Mouse (Mus musculus) neural tube, embryonic 11.5 days (tissue): ENCODE measurements around the gene Nrarp. TPM values are rescaled to one million over a fixed set of nuclear protein-coding genes. Genes with fewer than 3 reads are reported as not detected.

Experiments used
- ATAC-seq: fragments of 200-750 bp; cut with Nextera tagmentation; 2 replicates; pipeline ENCODE4 v1.8.0; 2017; ENCODE audit warnings: moderate number of reproducible peaks, mild to moderate bottlenecking, moderate TSS enrichment, moderate library complexity; ENCODE audit not compliant: insufficient read depth, low FRiP score, low TSS enrichment
- DNase-seq: peaks from one replicate; pipeline ENCODE4 v3.0.0-alpha.2; 2015; ENCODE audit warnings: low spot score
- H3K27ac ChIP-seq: fragments of 300-500 bp; sonication (generic); 2 replicates; pipeline ENCODE4 v1.5.1; 2014; ENCODE audit warnings: low read depth, mild to moderate bottlenecking, low read length
- H3K27me3 ChIP-seq: fragments of 300-500 bp; sonication (generic); 2 replicates; pipeline ENCODE4 v1.6.1; 2014; ENCODE audit warnings: mild to moderate bottlenecking, low read length, mixed read lengths; ENCODE audit not compliant: control insufficient read depth, insufficient read depth
- H3K36me3 ChIP-seq: fragments of 300-500 bp; sonication (generic); 2 replicates; pipeline ENCODE4 v1.6.1; 2014; ENCODE audit warnings: mild to moderate bottlenecking, low read length, moderate library complexity, mixed read lengths; ENCODE audit not compliant: control insufficient read depth, insufficient read depth
- H3K4me1 ChIP-seq: fragments of 300-500 bp; sonication (generic); 2 replicates; pipeline ENCODE4 v1.6.1; 2014; ENCODE audit warnings: low read length, mixed read lengths; ENCODE audit not compliant: control insufficient read depth, insufficient read depth
- H3K4me2 ChIP-seq: fragments of 300-500 bp; sonication (generic); 2 replicates; pipeline ENCODE4 v1.6.1; 2014; ENCODE audit warnings: low read depth, mild to moderate bottlenecking, moderate library complexity
- H3K4me3 ChIP-seq: fragments of 300-500 bp; sonication (generic); 2 replicates; pipeline ENCODE4 v1.5.1; 2014; ENCODE audit warnings: low read depth, low read length
- H3K9ac ChIP-seq: fragments of 300-500 bp; sonication (generic); 2 replicates; pipeline ENCODE4 v1.6.1; 2014; ENCODE audit warnings: mild to moderate bottlenecking, low read length
- H3K9me3 ChIP-seq: fragments of 300-500 bp; sonication (generic); 2 replicates; pipeline ENCODE4 v1.6.1; 2016; ENCODE audit warnings: low read length; ENCODE audit not compliant: control insufficient read depth
- WGBS: fragments of 180-500 bp; shearing (Covaris S2); extraction: QIAGEN DNeasy Blood & Tissue Kit; methylation state at CpG from one replicate; pipeline ENCODE4 v1.1.7; 2014; 5-methylcytosine and 5-hydroxymethylcytosine counted together
- polyA plus RNA-seq: library from polyadenylated mRNA; unstranded; fragments of >200 nt; fragmentation: Nextera tagmentation; extraction: Ambion mirVana; gene quantifications from 2 replicates; pipeline ENCODE4 v1.2.1, GENCODE M21; 2014

The Nrarp gene
- polyA plus RNA-seq, 1 experiment from 2014 or later, result 57.8 TPM

GRCm38 (mm10) chr2:25184496-25184895 lies 3.9 kb downstream of the Nrarp start:
- peak overlapping the region; percentile 83 for H3K4me2 ChIP-seq
- H3K27me3 ChIP-seq, result peaks cover 1% of the 10 kb centered on the region; the same call in 1 of the 2 replicates
- WGBS, result 91% methylated on average over 7 of the region's 7 CpGs
- H3K36me3 ChIP-seq, result no peaks in the 10 kb centered on the region
- no peak for DNase-seq
- no peak for ATAC-seq
- no peaks in the 10 kb centered on the region for H3K9me3 ChIP-seq
- no peak overlapping the region for H3K9ac ChIP-seq
- H3K4me3 ChIP-seq, result peak overlapping the region; percentile 80; the same call in 1 of the 2 replicates
- peaks cover 26% of the 10 kb centered on the region for H3K4me1 ChIP-seq
- peak overlapping the region; percentile 96 for H3K27ac ChIP-seq

GRCm38 (mm10) chr2:25185625-25186574 lies 5.3 kb downstream of the Nrarp start:
- H3K9ac ChIP-seq, result peak overlapping the region; percentile 80
- no peaks in the 10 kb centered on the region for H3K9me3 ChIP-seq
- H3K27ac ChIP-seq, result peak overlapping the region; percentile 96
- no peaks in the 10 kb centered on the region for H3K36me3 ChIP-seq
- WGBS, result under 1% methylated on average over 63 of the region's 64 CpGs
- peak overlapping the region; percentile 83 for H3K4me2 ChIP-seq
- ATAC-seq (peak; percentile 83), DNase-seq (peak; percentile 90)
- H3K27me3 ChIP-seq, result no peaks in the 10 kb centered on the region
- H3K4me3 ChIP-seq, result peak overlapping the region; percentile 42
- peaks cover 23% of the 10 kb centered on the region for H3K4me1 ChIP-seq

GRCm38 (mm10) chr2:25186575-25186930 lies 6.0 kb downstream of the Nrarp start:
- H3K4me1 ChIP-seq, result peaks cover 23% of the 10 kb centered on the region
- ATAC-seq, result no peak
- H3K27ac ChIP-seq, result peak overlapping the region; percentile 96; the same call in 1 of the 2 replicates
- no peaks in the 10 kb centered on the region for H3K27me3 ChIP-seq
- no peaks in the 10 kb centered on the region for H3K9me3 ChIP-seq
- DNase-seq, result no peak
- H3K4me2 ChIP-seq, result peak overlapping the region; percentile 83
- no peaks in the 10 kb centered on the region for H3K36me3 ChIP-seq
- H3K9ac ChIP-seq, result peak overlapping the region; percentile 80; the same call in 1 of the 2 replicates
- H3K4me3 ChIP-seq, result peak overlapping the region; percentile 42; the same call in 1 of the 2 replicates
- WGBS, result 31% methylated on average over 5 of the region's 5 CpGs

GRCm38 (mm10) chr2:25187841-25188240 lies 7.3 kb downstream of the Nrarp start:
- no peak for DNase-seq
- Histone ChIP-seq H3K9me3 (no peaks in the 10 kb centered on the region), H3K4me1 (peaks cover 21% of the 10 kb centered on the region), H3K4me2 (no peak overlapping the region), H3K36me3 (no peaks in the 10 kb centered on the region), H3K27me3 (no peaks in the 10 kb centered on the region), H3K4me3 (no peak overlapping the region), H3K27ac (no peak overlapping the region), H3K9ac (no peak overlapping the region)
- WGBS, result 86% methylated on average over 6 of the region's 6 CpGs
- no peak for ATAC-seq

- no peak overlapping the region for H3K27ac ChIP-seq
Observed at GRCm38 (mm10) chr2:25193330-25193770, 12.8 kb downstream of the Nrarp start.

GRCm38 (mm10) chr2:25194006-25194405 lies 13.4 kb downstream of the Nrarp start:
- no peak overlapping the region for H3K27ac ChIP-seq
- no peaks in the 10 kb centered on the region for H3K9me3 ChIP-seq
- WGBS, result 80% methylated on average over 5 of the region's 5 CpGs
- DNase-seq (no peak), ATAC-seq (no peak)
- no peak overlapping the region for H3K4me3 ChIP-seq
- no peaks in the 10 kb centered on the region for H3K36me3 ChIP-seq
- H3K9ac ChIP-seq, result no peak overlapping the region
- peaks cover 19% of the 10 kb centered on the region for H3K27me3 ChIP-seq
- no peaks in the 10 kb centered on the region for H3K4me1 ChIP-seq
- no peak overlapping the region for H3K4me2 ChIP-seq

More at GRCm38 (mm10) chr2:25193330-25193770, 12.8 kb downstream of the Nrarp start:
- Histone ChIP-seq H3K4me3 (no peak overlapping the region), H3K4me2 (no peak overlapping the region), H3K36me3 (no peaks in the 10 kb centered on the region), H3K4me1 (no peaks in the 10 kb centered on the region), H3K9me3 (no peaks in the 10 kb centered on the region), H3K9ac (no peak overlapping the region), H3K27me3 (peaks cover 19% of the 10 kb centered on the region)
- 5% methylated on average over 6 of the region's 6 CpGs for WGBS
- ATAC-seq (peak; percentile 57), DNase-seq (peak; percentile 84)

- Histone ChIP-seq H3K4me2 (no peak overlapping the region), H3K4me3 (no peak overlapping the region), H3K27ac (no peak overlapping the region), H3K9ac (no peak overlapping the region), H3K36me3 (no peaks in the 10 kb centered on the region), H3K27me3 (peaks cover 19% of the 10 kb centered on the region), H3K9me3 (no peaks in the 10 kb centered on the region), H3K4me1 (no peaks in the 10 kb centered on the region)
- ATAC-seq (no peak), DNase-seq (no peak)
- 85% methylated on average over 17 of the region's 17 CpGs for WGBS
Observed at GRCm38 (mm10) chr2:25194486-25195171, 14.1 kb downstream of the Nrarp start.

- Histone ChIP-seq H3K9me3 (no peaks in the 10 kb centered on the region), H3K4me3 (no peak overlapping the region), H3K9ac (no peak overlapping the region), H3K4me2 (peak overlapping the region; percentile 8; the same call in 1 of the 2 replicates), H3K36me3 (peaks cover 2% of the 10 kb centered on the region; the same call in 1 of the 2 replicates), H3K4me1 (no peaks in the 10 kb centered on the region), H3K27me3 (peaks cover 19% of the 10 kb centered on the region), H3K27ac (no peak overlapping the region)
- WGBS, result 20% methylated on average over 55 of the region's 55 CpGs
- no peak for ATAC-seq
- DNase-seq, result no peak
Observed at GRCm38 (mm10) chr2:25195211-25196156, 14.9 kb downstream of the Nrarp start.
